Mouse (Mus musculus): ENCODE measurements at regions not wholly inside any gene's neighbourhood (a gene's known extent, or its start where the extent isn't known, plus 50 kb on each side); places are given as distances from the start of the nearest gene placed in this dataset.

DNA sequence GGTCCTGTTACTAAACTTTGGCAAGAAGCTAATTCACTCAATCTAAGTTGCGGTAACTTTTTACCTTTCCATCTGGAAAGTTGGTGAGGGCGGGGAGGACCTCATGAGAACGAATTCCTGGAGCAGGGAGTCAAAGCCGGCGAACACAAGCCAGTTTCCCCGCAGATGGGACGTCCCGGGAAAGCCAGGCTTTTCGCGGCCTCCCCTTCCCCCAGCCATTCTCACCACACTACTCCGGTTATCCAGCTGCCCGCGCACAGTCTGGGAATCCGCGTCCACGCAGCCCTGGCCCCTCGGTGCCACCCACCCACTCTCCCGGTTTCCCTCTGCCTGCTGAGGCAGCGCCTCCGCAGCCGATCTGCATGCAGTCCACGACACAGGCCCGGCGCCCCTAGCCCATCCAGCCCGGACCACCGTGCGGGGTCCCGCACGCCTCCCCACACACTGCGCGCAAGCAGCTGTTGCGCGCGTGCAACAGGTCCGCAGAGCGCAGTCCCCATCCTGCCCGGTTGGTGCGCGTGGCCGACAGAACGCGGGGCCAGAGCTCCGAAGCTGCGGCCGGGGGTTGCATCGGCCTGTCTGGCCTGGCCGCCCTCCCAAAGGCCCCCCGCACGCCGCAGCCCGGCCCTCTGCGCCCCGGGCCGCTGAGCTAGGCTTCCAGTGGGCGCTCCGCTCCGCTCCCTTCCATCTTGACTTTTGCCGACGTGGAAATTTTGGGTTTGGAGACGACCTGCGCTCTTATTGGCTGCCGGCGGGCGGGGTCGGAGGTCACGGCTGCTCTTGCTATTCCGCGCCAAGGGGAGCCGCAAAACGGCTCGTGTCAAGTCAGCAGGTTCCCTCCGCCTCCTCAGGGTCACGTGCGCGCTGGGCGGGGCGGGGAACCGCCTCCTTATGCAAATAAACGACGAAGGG lies 162.0 kb upstream of the Nfe2l3 start:
- DNase-seq (ENCODE audit: low read depth, low spot score), result peak; percentile 97

- DNase-seq (ENCODE audit: low read depth, low spot score), result no peak
Measured at GRCm38 (mm10) chr6:51271128-51271480, 161.4 kb upstream of the Nfe2l3 start.

DNA sequence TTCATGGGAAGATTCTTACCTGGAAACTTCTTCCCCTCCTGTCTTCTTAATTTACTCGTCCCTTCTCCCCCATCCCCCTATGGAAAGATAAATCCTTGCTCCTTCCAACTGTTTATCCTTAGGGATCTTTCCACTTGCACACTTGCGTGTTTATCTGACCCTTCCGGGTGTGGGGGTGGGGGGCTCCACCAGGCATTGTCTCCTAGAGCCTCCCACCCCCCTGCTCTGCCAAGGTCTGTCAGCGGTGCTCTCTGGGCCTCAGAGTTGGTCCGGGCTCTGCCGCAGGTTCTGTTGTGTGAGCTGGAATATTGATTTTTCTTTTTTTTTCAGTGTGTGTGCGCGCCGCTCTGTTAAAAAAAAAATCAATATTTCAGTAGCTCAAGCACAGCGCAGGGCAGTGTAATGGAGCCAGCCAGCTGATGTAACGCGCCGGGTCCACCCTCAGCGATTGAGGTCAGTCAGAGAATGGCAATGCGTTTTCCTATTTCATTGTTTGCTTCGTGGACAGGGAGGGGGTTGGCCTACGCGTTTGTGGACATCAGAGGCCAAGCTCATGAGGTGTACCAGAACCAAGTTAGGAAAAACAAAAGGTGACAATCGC lies 160.2 kb upstream of the Nfe2l3 start:
- no peak for DNase-seq (ENCODE audit: low read depth, low spot score)

DNA sequence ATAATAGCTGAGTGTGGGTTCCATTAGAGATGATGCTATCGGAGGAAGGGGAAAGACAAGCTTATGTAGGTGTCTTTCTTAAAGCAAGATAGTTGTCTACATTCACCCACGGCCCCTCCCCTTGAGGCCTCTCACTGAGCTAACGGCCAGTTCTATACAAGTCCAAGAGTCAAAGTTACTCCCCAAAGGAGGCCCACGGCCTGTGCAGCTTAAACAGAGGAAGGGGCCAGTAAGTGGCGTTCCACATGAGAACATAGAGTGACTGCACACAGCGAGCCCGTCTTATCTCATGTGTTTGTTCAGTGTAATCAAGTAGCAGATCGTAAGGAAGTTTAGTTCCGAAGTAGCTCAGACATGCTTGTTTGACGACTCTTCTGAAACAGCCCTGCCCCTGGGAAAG lies 153.0 kb upstream of the Nfe2l3 start:
- DNase-seq (ENCODE audit: low read depth, low spot score), result no peak

DNA sequence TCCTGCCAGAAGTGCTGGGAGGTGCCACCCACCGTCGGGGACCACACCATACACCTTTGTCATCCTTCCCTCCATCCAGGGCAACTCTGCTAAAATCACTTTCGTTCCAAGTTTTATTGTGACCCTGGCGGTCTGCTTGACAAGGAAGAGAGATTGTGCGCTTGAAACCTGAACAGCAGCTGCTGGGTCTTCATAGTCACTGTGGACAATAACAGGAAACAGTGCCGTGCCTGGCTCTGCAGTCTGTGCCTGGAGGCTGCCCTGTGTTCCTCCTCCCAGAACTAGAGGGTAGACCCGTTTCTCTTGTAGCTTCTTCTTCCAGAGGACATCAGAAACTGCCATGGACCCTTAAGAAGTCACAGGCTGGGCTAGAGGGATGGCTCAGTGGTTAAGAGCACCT lies 152.2 kb upstream of the Nfe2l3 start:
- no peak for DNase-seq (ENCODE audit: low read depth, low spot score)

GRCm38 (mm10) chr6:51283916-51284706 lies 148.4 kb upstream of the Nfe2l3 start:
- no peak for DNase-seq (ENCODE audit: low read depth, low spot score)

DNA sequence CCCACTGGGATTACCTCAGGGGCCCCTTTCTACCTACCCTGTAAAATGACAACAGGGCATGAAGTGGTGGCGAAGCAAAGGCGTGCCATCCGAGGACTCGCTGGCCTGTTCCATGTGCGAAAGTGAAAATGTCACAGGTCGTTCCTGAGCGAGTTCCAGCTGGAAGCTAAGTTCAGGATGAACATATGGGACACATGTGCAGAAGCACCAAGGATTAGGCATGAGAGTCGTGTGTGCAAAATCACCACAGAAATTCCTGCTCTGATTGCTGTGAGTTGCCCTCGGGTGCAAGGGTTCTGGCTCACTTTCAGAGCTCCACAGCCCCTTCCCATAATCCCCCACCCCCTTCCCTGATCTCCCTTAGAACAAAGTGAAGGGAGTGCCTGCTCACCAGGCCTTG lies 147.6 kb upstream of the Nfe2l3 start:
- no peak for DNase-seq (ENCODE audit: low read depth, low spot score)

DNA sequence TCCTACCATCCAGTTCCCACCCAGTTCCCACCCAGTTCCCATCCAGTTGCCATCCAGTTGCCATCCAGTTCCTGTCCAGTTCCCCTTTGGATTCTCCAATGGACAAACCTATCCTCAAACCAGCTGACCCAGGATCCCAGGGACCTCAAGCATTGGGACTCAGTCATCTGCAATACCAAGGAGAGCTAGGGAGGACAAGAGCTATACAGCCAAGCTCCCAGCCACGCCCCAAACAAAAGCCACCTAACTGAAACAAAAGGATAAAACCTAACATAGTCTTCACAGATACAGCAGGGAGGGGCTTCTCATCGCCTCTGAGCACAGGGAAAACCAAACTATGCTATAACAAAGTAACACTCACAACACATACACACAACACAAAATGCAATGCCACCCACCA lies 145.6 kb upstream of the Nfe2l3 start:
- DNase-seq (ENCODE audit: low read depth, low spot score), result no peak

GRCm38 (mm10) chr6:51287383-51287782 lies 145.1 kb upstream of the Nfe2l3 start:
- DNase-seq (ENCODE audit: low read depth, low spot score), result peak; percentile 88

DNA sequence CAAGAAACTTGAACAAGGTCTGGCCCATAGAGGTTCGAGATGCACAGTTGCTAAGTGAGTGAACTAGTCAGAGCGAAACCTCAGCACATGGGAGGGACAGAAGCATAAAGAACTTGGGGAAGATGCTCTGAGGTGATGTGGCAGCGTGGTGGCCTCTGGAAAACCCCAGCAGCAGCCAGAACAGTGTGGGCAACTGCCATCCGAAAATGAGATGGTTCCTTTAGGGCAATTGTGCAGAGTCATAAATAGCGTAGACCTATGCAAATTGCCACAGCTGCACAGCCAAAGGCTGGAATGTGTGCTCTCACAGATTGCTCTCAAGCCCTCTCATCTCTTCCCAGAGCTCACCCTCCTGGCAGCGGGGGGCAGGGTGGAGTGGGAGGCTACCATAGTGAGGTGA lies 144.7 kb upstream of the Nfe2l3 start:
- peak; percentile 93 for DNase-seq (ENCODE audit: low read depth, low spot score)

- DNase-seq (ENCODE audit: low read depth, low spot score), result peak; percentile 81
Measured at GRCm38 (mm10) chr6:51288306-51289066, 144.0 kb upstream of the Nfe2l3 start.

GRCm38 (mm10) chr6:51289067-51289725 lies 143.3 kb upstream of the Nfe2l3 start:
- DNase-seq (ENCODE audit: low read depth, low spot score), result peak; percentile 26

- DNase-seq (ENCODE audit: low read depth, low spot score), result no peak
Measured at GRCm38 (mm10) chr6:51300694-51301417, 131.6 kb upstream of the Nfe2l3 start.

GRCm38 (mm10) chr6:51301831-51302230 lies 130.6 kb upstream of the Nfe2l3 start:
- no peak for DNase-seq (ENCODE audit: low read depth, low spot score)

GRCm38 (mm10) chr6:51302240-51302639 lies 130.2 kb upstream of the Nfe2l3 start:
- DNase-seq (ENCODE audit: low read depth, low spot score), result no peak

DNA sequence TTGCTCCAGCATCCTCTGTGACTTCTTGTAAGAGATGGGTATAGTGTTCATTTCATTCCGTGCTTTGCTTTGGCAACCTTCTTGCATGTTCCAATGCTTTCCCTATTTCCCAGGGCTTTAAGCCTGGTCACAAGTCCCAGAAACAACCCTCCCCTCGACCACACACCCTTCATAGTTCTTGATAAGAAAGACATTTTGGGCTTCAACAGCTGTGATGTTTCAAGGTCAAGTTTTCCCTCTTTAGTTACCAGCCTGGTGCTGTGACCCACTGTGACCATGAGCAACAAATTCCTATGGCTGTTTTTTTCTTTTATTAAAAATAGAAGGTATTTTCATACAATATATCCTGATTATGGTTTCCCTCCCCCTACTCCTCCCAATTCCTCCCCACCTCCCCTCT lies 114.1 kb upstream of the Nfe2l3 start:
- DNase-seq (ENCODE audit: low read depth, low spot score), result no peak

DNA sequence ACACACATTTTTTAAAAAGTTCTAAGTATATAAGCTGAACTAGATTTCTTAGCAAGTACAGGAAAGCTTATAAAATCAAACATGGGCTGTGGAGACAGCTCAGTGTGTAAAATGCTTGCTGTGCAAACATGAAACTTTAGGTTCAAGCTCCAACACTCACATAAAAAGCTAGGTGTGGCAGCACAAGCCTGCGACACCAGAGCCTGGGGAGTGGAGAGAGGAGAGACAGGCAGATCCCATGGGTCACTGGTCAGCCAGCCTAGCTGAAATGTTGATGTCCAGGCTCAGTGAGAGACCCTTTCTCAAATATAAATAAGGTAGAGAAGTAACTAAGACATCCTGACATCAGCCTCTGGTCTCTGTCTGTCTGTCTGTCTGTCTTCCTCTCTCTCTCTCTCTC lies 112.5 kb upstream of the Nfe2l3 start:
- DNase-seq (ENCODE audit: low read depth, low spot score), result no peak

DNA sequence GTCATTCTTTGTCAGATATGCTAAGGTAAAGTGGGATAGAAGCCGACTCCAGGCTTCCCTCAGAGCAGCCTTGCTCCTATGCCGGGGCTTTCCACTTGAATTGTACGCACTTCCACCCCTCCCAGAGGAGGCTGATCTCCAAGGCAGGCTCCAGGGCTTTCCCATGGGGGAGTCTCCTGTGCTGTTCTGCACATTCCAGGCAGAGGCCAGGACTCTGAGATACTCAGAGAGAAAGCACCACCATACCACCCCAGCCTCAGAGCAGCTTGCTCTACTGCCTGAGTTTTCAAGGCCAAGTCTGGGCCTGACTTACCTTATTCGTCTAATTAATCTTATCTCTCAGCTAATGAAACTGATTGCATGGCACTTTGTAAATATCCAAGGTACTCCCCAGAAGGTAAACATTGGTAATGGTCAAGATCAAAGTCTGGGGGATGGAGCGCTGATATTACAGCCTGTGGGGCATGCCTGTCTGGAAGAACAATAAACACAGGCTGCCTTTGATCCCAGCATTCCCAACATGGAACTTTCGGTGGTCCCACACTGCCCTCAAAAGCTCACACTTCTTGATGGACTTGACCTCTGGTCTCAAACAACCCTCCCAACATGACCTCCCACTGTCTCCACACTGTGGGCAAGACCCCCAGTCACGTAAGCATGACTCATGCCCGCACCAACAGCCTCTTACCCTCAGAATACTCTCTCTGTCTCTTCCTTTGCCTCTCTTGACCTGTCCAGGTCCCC lies 111.6 kb upstream of the Nfe2l3 start:
- DNase-seq (ENCODE audit: low read depth, low spot score), result no peak

GRCm38 (mm10) chr6:51326103-51326829 lies 106.2 kb upstream of the Nfe2l3 start:
- DNase-seq (ENCODE audit: low read depth, low spot score), result no peak

All from A20 (cell line).